Mouse (Mus musculus): ENCODE measurements around the gene Mtss1l. TPM values are rescaled to one million over a fixed set of nuclear protein-coding genes. Genes with fewer than 3 reads are reported as not detected.
A peak's percentile ranks its signal among the peaks of the same experiment; 100 is the strongest.

Gene Mtss1l
- polyA plus RNA-seq, 1 experiment from 2014 or later, result 6.6 TPM

DNA sequence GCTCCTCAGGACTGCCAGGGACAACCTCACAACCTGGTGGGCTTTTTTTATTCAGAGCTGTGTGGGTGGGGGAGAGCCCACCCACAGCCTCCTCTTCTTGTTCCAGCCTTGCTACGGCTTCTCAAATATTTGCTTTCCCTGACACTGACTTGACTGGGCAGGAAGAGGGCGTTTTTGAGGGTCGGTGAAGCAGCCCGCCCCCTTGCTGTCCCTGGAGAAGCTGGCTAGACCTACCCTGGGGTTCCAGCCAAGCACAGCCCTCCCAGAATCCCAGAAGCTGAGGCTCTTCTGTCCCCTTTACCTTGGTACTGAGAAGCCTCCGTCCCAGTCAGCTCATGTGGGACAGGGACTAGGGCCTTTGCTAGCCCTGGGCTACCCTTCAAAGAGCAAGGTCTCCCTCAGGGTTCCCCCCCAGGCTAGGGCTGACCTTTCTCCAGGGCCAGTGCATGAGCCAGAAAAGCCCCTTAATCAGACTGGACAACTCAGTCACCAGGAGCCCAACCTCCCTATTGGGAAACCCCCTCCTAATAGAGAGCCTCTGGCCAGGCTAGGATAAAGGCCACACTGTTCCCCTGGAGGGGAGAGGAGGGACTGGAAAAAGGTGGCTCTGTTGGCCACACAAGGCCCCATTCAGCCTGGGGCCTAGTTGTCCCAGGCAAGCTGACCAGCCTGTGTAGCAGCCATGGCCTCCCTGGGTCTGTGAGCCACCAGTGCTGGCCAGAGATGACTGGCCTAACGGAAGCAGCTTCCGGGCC lies 4.0 kb downstream of the Mtss1l start:
- DNase-seq (ENCODE audit: low spot score), result no peak
- peak overlapping the region; percentile 63 for H3K27ac ChIP-seq (replicated peaks)
- peaks cover 73% of the 10 kb centered on the region for H3K36me3 ChIP-seq (replicated peaks)
- H3K27me3 ChIP-seq (replicated peaks; ENCODE audit: low read depth, poor library complexity, severe bottlenecking), result no peaks in the 10 kb centered on the region
- H3K4me3 ChIP-seq, result peak overlapping the region; percentile 23; the same call in 1 of the 2 replicates
- 33% methylated on average over 7 of the region's 7 CpGs for WGBS
- H3K4me1 ChIP-seq, result peaks cover 64% of the 10 kb centered on the region
- no peaks in the 10 kb centered on the region for H3K9me3 ChIP-seq

- Histone ChIP-seq H3K27me3 (replicated peaks; ENCODE audit: low read depth, poor library complexity, severe bottlenecking) (no peaks in the 10 kb centered on the region), H3K27ac (replicated peaks) (peak overlapping the region; percentile 51), H3K36me3 (replicated peaks) (peaks cover 89% of the 10 kb centered on the region), H3K9me3 (no peaks in the 10 kb centered on the region), H3K4me3 (peak overlapping the region; percentile 20; the same call in 1 of the 2 replicates), H3K4me1 (peaks cover 55% of the 10 kb centered on the region)
- peak; percentile 86 for DNase-seq (ENCODE audit: low spot score)
- WGBS, result 8% methylated on average over 18 of the region's 18 CpGs
These were observed 5.6 kb downstream of the Mtss1l start for GRCm38 (mm10) chr8:110726893-110727292.

DNA sequence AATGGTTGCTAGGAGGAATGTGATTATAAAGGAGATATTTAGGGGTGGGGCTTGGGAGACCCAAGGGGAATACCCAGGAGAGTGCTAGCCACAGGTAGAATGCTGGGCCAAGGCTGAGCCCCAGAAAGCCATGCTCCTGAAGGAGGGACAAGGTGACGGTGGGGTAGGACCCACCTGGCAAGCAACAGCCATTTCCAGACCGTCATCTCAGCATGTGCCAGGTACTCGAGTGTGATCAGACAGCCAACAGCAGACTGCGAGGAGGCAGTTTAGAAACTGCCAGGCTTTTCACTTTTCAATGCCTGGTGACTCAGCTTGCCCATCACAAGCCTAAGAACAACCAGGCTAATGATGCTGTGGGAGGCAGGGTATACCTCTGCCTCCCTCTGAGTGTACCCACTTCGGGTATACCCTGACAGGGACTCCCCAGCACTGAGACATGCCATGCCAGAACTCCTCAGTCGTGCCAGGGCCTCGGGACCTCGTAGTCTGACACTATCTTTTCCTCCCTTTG lies 10.1 kb downstream of the Mtss1l start:
- H3K36me3 ChIP-seq (replicated peaks), result peaks cover 100% of the 10 kb centered on the region
- WGBS, result 94% methylated on average over 8 of the region's 8 CpGs
- no peaks in the 10 kb centered on the region for H3K9me3 ChIP-seq
- no peak overlapping the region for H3K27ac ChIP-seq (replicated peaks)
- no peaks in the 10 kb centered on the region for H3K27me3 ChIP-seq (replicated peaks; ENCODE audit: low read depth, poor library complexity, severe bottlenecking)
- no peak for DNase-seq (ENCODE audit: low spot score)
- no peak overlapping the region for H3K4me3 ChIP-seq
- peaks cover 9% of the 10 kb centered on the region for H3K4me1 ChIP-seq

DNA sequence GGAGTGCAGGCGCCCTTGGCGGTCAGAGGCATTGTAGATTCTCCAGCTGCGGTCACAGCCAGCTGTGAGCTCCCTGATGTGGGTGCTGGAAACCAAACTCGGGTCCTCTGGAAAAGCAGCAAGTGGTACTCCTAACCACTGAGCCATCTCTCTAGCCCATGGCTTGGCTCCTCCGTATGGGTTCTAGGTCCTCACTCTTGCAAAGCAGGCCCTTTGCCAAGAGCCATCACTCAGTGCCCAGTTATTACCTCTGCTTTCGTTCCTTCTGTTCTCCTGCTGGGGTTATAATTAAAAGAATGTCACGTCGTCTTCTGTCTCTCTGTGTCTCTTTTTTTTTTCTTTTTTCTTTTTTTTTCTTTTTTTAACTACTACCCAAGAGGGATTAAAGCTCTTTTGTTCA lies 11.8 kb downstream of the Mtss1l start:
- H3K9me3 ChIP-seq, result no peaks in the 10 kb centered on the region
- peaks cover 100% of the 10 kb centered on the region for H3K36me3 ChIP-seq (replicated peaks)
- no peak overlapping the region for H3K27ac ChIP-seq (replicated peaks)
- DNase-seq (ENCODE audit: low spot score), result no peak
- H3K4me3 ChIP-seq, result no peak overlapping the region
- no peaks in the 10 kb centered on the region for H3K27me3 ChIP-seq (replicated peaks; ENCODE audit: low read depth, poor library complexity, severe bottlenecking)
- WGBS, result 94% methylated on average over 8 of the region's 8 CpGs
- H3K4me1 ChIP-seq, result no peaks in the 10 kb centered on the region

GRCm38 (mm10) chr8:110738591-110739195 lies 17.4 kb downstream of the Mtss1l start:
- 94% methylated on average over 35 of the region's 35 CpGs for WGBS
- Histone ChIP-seq H3K4me3 (no peak overlapping the region), H3K4me1 (no peaks in the 10 kb centered on the region), H3K9me3 (no peaks in the 10 kb centered on the region), H3K27me3 (replicated peaks; ENCODE audit: low read depth, poor library complexity, severe bottlenecking) (no peaks in the 10 kb centered on the region), H3K27ac (replicated peaks) (no peak overlapping the region), H3K36me3 (replicated peaks) (peaks cover 87% of the 10 kb centered on the region)
- DNase-seq (ENCODE audit: low spot score), result no peak

DNA sequence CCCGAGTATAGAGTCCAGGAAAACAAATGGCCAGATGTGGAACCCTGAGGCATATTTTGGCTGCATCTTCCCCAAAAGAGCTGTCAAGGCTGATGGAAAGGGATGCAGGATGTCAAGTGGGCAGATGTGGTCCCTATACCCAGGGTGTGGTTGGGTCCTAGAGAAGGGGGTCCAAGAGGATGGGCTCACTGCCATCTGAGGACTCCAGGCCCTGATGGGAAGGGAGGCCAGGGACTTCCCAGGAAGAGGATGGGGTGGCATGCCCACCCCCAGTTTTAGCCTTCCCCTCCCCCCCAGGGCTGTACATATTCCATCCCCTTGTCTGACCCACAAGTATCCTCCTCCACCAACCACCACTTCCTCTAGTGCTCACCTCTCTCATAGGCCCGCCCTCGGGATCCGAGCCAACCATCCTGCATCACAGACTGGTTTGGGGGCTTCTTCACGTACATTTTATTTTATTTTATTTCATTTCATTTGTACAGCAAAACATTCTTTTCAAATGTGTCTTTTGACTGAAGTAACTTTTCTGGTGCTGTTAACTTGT lies 19.4 kb downstream of the Mtss1l start:
- no peaks in the 10 kb centered on the region for H3K9me3 ChIP-seq
- DNase-seq (ENCODE audit: low spot score), result no peak
- H3K4me3 ChIP-seq, result no peak overlapping the region
- no peaks in the 10 kb centered on the region for H3K4me1 ChIP-seq
- H3K27me3 ChIP-seq (replicated peaks; ENCODE audit: low read depth, poor library complexity, severe bottlenecking), result no peaks in the 10 kb centered on the region
- WGBS, result 88% methylated on average over 5 of the region's 5 CpGs
- no peak overlapping the region for H3K27ac ChIP-seq (replicated peaks)
- H3K36me3 ChIP-seq (replicated peaks), result peaks cover 67% of the 10 kb centered on the region

- Histone ChIP-seq H3K4me1 (peaks cover 6% of the 10 kb centered on the region; the same call in 1 of the 2 replicates), H3K36me3 (replicated peaks) (peaks cover 55% of the 10 kb centered on the region), H3K9me3 (no peaks in the 10 kb centered on the region), H3K4me3 (no peak overlapping the region), H3K27me3 (replicated peaks; ENCODE audit: low read depth, poor library complexity, severe bottlenecking) (no peaks in the 10 kb centered on the region), H3K27ac (replicated peaks) (no peak overlapping the region)
- no peak for DNase-seq (ENCODE audit: low spot score)
- WGBS, result 79% methylated on average over 15 of the region's 15 CpGs
These were observed 20.7 kb downstream of the Mtss1l start for GRCm38 (mm10) chr8:110741816-110742451.

DNA sequence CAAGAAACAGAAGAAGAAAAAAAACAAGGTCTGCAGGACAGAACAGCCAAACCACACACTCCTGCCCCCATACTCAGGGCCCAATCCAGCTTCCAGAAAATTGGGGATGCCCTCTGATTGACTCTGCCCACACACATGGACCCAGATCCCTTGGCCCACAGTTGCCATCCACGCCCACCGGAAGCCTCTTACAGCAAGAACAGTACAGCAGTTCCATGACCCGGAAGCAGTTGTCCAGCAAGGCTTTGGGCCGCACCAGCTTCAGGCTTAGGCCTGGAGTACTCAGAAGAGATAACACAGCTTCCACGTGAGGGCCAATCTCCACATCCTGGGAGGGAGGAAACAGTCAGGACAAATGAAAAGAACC lies 21.2 kb downstream of the Mtss1l start:
- 84% methylated on average over 5 of the region's 5 CpGs for WGBS
- no peak for DNase-seq (ENCODE audit: low spot score)
- H3K4me1 ChIP-seq, result peaks cover 7% of the 10 kb centered on the region; the same call in 1 of the 2 replicates
- H3K4me3 ChIP-seq, result no peak overlapping the region
- no peaks in the 10 kb centered on the region for H3K27me3 ChIP-seq (replicated peaks; ENCODE audit: low read depth, poor library complexity, severe bottlenecking)
- H3K36me3 ChIP-seq (replicated peaks), result peaks cover 50% of the 10 kb centered on the region
- no peak overlapping the region for H3K27ac ChIP-seq (replicated peaks)
- H3K9me3 ChIP-seq, result no peaks in the 10 kb centered on the region

DNA sequence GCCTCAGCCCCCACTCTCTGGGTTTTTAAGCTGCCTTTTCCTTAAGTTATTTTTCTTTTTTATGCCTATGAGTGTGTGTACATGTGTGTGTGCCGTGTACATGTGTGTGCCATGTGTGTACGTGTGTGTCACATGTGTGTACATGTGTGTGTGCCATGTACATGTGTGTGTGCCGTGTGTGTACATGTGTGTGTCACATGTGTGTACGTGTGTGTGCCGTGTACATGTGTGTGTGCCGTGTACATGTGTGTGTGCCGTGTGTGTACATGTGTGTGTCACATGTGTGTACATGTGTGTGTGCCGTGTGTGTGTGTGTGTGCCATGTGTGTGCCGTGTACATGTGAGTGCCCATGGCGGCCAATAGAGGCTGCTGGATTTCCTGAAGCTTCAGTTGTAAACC lies 23.9 kb downstream of the Mtss1l start:
- Histone ChIP-seq H3K27me3 (replicated peaks; ENCODE audit: low read depth, poor library complexity, severe bottlenecking) (0 out of 2 replicates have a peak, but pooled peaks cover 4% of the 10 kb centered on the region), H3K4me1 (peaks cover 7% of the 10 kb centered on the region; the same call in 1 of the 2 replicates), H3K27ac (replicated peaks) (no peak overlapping the region), H3K4me3 (no peak overlapping the region), H3K36me3 (replicated peaks) (peaks cover 23% of the 10 kb centered on the region), H3K9me3 (no peaks in the 10 kb centered on the region)
- WGBS, result 91% methylated on average over 10 of the region's 10 CpGs
- no peak for DNase-seq (ENCODE audit: low spot score)

DNA sequence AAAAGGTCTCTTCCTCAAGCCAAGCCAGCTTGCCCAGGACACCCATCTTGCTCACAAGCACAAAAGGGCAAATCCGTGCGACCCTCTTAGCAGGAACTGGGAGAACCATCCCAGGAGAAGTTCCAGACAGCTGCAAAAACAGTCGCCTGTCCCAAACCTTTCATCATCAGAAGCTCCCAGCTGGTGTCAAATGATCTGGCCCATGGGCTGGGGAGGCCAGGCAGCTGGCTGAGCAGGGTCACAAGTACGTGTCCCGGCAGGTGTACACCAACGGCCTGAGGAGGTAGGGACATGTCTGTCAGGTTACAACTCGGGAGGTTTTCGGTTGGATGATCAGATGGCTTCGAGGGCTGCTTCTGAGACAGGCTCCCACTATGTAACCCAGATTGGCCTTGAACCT lies 25.4 kb downstream of the Mtss1l start:
- 64% methylated on average over 9 of the region's 9 CpGs for WGBS
- DNase-seq (ENCODE audit: low spot score), result no peak

GRCm38 (mm10) chr8:110749500-110750170 lies 28.4 kb downstream of the Mtss1l start:
- WGBS, result 61% methylated on average over 10 of the region's 10 CpGs
- no peak overlapping the region for H3K27ac ChIP-seq (replicated peaks)
- H3K4me1 ChIP-seq, result peaks cover 9% of the 10 kb centered on the region
- DNase-seq (ENCODE audit: low spot score), result no peak
- H3K36me3 ChIP-seq (replicated peaks), result no peaks in the 10 kb centered on the region
- no peaks in the 10 kb centered on the region for H3K9me3 ChIP-seq
- H3K27me3 ChIP-seq (replicated peaks; ENCODE audit: low read depth, poor library complexity, severe bottlenecking), result 0 out of 2 replicates have a peak, but pooled peaks cover 4% of the 10 kb centered on the region
- H3K4me3 ChIP-seq, result no peak overlapping the region

More for the DNA sequence above, 25.4 kb downstream of the Mtss1l start:
- no peaks in the 10 kb centered on the region for H3K9me3 ChIP-seq
- no peak overlapping the region for H3K4me3 ChIP-seq
- no peak overlapping the region for H3K27ac ChIP-seq (replicated peaks)
- H3K36me3 ChIP-seq (replicated peaks), result peaks cover 8% of the 10 kb centered on the region
- H3K27me3 ChIP-seq (replicated peaks; ENCODE audit: low read depth, poor library complexity, severe bottlenecking), result 0 out of 2 replicates have a peak, but pooled peaks cover 4% of the 10 kb centered on the region
- peaks cover 7% of the 10 kb centered on the region; the same call in 1 of the 2 replicates for H3K4me1 ChIP-seq

- no peaks in the 10 kb centered on the region for H3K36me3 ChIP-seq (replicated peaks)
- 52% methylated on average over 13 of the region's 13 CpGs for WGBS
These were observed 29.0 kb downstream of the Mtss1l start for GRCm38 (mm10) chr8:110750269-110750668.

More at GRCm38 (mm10) chr8:110750269-110750668, 29.0 kb downstream of the Mtss1l start:
- Histone ChIP-seq H3K4me1 (peaks cover 16% of the 10 kb centered on the region), H3K4me3 (no peak overlapping the region), H3K9me3 (no peaks in the 10 kb centered on the region), H3K27ac (replicated peaks) (no peak overlapping the region), H3K27me3 (replicated peaks; ENCODE audit: low read depth, poor library complexity, severe bottlenecking) (0 out of 2 replicates have a peak, but pooled peaks cover 4% of the 10 kb centered on the region)
- DNase-seq (ENCODE audit: low spot score), result no peak

Measured in embryonic facial prominence, embryonic 10.5 days (tissue).